10 mouse cellular contexts compared by ENCODE assay signal in the genomic region with DNA sequence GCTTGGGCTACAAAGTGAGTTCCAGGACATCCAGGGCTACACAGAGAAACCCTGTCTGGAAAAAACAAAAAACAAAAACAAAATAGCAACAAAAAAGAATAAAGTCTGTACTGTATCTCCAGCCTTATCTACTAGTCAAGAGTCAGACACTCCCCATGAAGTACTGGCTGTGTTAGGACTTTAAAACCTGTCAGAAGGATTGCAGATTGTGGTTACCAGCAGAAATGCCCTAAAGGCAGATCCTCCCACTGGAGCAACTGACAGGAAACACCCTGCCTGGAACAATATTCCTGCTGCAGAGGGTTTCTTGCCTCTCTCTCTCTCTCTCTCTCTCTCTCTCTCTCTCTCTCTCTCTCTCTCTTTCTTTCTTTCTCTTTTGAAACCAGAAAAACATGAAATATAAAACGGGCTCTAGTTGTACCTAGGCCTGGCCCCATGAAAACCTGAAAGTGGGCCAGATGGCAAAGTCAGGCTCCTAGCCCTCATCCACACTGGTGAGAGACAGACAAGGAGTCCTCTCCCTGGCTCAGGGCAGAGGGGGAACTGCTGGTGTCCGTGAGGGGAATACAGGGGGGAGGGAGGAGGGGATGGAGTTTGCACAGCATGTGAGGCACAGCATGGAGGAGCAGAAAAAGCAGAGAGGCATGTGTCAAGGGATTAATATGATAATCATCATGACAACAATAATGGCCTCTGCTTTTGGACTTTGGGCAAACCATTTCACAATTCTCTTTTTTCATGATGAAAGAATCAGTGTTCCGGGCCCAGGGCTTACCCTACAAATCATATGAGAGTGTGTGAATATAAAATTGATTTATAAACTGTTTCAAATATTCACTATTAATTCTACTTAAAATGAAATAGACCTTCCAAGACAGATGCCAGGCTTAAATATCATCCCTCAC. TPM values are rescaled to one million over a fixed set of nuclear protein-coding genes. Genes with fewer than 3 reads are reported as not detected.
DNase-seq lines count a peak whose midpoint lies in the region; ATAC-seq and TF ChIP-seq lines count a peak whose summit lies in the region.
"Had no signal": no experiment of that assay in that cellular context is flagged by ENCODE, and none has a peak within 500 bp of the region (broad histone marks: within the 10 kb centered on the region; RNA-seq: fewer than 3 reads in every experiment).

No protein-coding gene starts in this region.

- no peak for TF ChIP-seq POLR2A in CH12.LX (IDR thresholded peaks at IDR 0.05; ENCODE audit: low read depth, low read length)

- 0 out of 2 replicates have a peak overlapping the region, but pooled peaks have one; percentile 18 for H3K9ac ChIP-seq in CH12.LX (ENCODE audit: insufficient read depth, low read depth)
- H3K9ac ChIP-seq in embryonic facial prominence, embryonic 14.5 days (ENCODE audit: low read depth, low read length), result no peak overlapping the region
- peak overlapping the region; percentile 27; the same call in 1 of the 2 replicates for H3K9ac ChIP-seq in liver, embryonic 14.5 days (replicated peaks)

- peaks cover 11 to 34% of the 10 kb centered on the region in 2 experiments for H3K4me1 ChIP-seq in CH12.LX (ENCODE audit: control insufficient read depth in 1 of 2, insufficient read depth in 2 of 2)
- peaks cover 24% of the 10 kb centered on the region; the same call in 1 of the 2 replicates for H3K4me1 ChIP-seq in embryonic facial prominence, embryonic 14.5 days (ENCODE audit: control insufficient read depth, insufficient read depth, low read length)
- peaks cover 35 to 48% of the 10 kb centered on the region in 2 experiments for H3K4me1 ChIP-seq in liver, embryonic 14.5 days (replicated peaks; ENCODE audit: control insufficient read depth in 2 of 2, insufficient read depth in 2 of 2, low read length in 1 of 2)

- H3K27me3 ChIP-seq in CH12.LX (replicated peaks), result no peaks in the 10 kb centered on the region
- H3K27me3 ChIP-seq in embryonic facial prominence, embryonic 14.5 days (replicated peaks; ENCODE audit: control insufficient read depth, insufficient read depth, low read length), result no peaks in the 10 kb centered on the region
- H3K27me3 ChIP-seq in liver, embryonic 14.5 days (ENCODE audit: control insufficient read depth, insufficient read depth, low read length), result no peaks in the 10 kb centered on the region
- H3K27me3 ChIP-seq: Patski had no signal

- H3K9me3 ChIP-seq in CH12.LX (replicated peaks; ENCODE audit: low read length), result peaks cover 14% of the 10 kb centered on the region
- H3K9me3 ChIP-seq in embryonic facial prominence, embryonic 14.5 days (ENCODE audit: control insufficient read depth, low read length), result peaks cover 10% of the 10 kb centered on the region
- peaks cover 3% of the 10 kb centered on the region; the same call in 1 of the 2 replicates for H3K9me3 ChIP-seq in liver, embryonic 14.5 days (ENCODE audit: control insufficient read depth, low read length)

- H3K27ac ChIP-seq in CH12.LX (ENCODE audit: insufficient read depth, low read depth), result peak overlapping the region; percentile 94; the same call in 1 of the 2 replicates
- peak overlapping the region; percentile 83; the same call in 1 of the 2 replicates for H3K27ac ChIP-seq in embryonic facial prominence, embryonic 14.5 days (replicated peaks; ENCODE audit: low read depth, low read length)
- no peak overlapping the region for H3K27ac ChIP-seq in liver, embryonic 14.5 days

- no peak overlapping the region for H3K4me3 ChIP-seq in CH12.LX (replicated peaks in 1 of 3; ENCODE audit: low read depth in 2 of 3, low read length in 2 of 3, poor library complexity in 1 of 3)
- H3K4me3 ChIP-seq in embryonic facial prominence, embryonic 14.5 days (ENCODE audit: low read depth, low read length), result no peak overlapping the region
- no peak overlapping the region for H3K4me3 ChIP-seq in liver, embryonic 14.5 days (ENCODE audit: insufficient read depth in 1 of 2, low read depth in 2 of 2, low read length in 2 of 2)

- TF ChIP-seq RAD21 in CH12.LX (IDR thresholded peaks at IDR 0.05; ENCODE audit: low read depth, low read length), result no peak

- WGBS in embryonic facial prominence, embryonic 14.5 days, result 35% methylated on average over 3 of the region's 3 CpGs
- 41% methylated on average over 3 of the region's 3 CpGs for WGBS in liver, embryonic 14.5 days (ENCODE audit: insufficient replicate concordance)

- dilution Hi-C loops in CH12.LX (cut with MboI; ENCODE audit: extremely low pct_ligation_motif_present, extremely low pct_unique_long_range_greater_than_20kb, low sequenced_read_pairs), result no loop called here

- peak; percentile 24 for DNase-seq in gastrocnemius, postnatal 25 days
- no peak for DNase-seq in gastrocnemius, postnatal 4 days (ENCODE audit: low spot score in 2 of 2)
- DNase-seq in CH12.LX (ENCODE audit: extremely low read depth), result no peak
- peak; percentile 85 for DNase-seq in embryonic facial prominence, embryonic 14.5 days (ENCODE audit: low spot score)
- DNase-seq in liver, embryonic 14.5 days (ENCODE audit: low read depth in 3 of 3, low spot score in 3 of 3), result no peak
- DNase-seq in thymus, adult 18-20 months, result no peak
- DNase-seq in layer of hippocampus, postnatal 10 days (ENCODE audit: low spot score in 2 of 2), result no peak
- no peak for DNase-seq in adrenal gland, adult 8-10 months

- no peaks in the 10 kb centered on the region for H3K36me3 ChIP-seq in CH12.LX (replicated peaks in 1 of 2; ENCODE audit: control insufficient read depth in 1 of 2, insufficient read depth in 1 of 2, low read length in 1 of 2)
- H3K36me3 ChIP-seq in embryonic facial prominence, embryonic 14.5 days (ENCODE audit: control insufficient read depth, insufficient read depth, low read length), result no peaks in the 10 kb centered on the region
- H3K36me3 ChIP-seq in liver, embryonic 14.5 days (replicated peaks; ENCODE audit: control insufficient read depth, insufficient read depth, low read depth), result no peaks in the 10 kb centered on the region

- no peak for TF ChIP-seq CTCF in CH12.LX (conservative IDR thresholded peaks at IDR 0.05 in 1 of 2, IDR thresholded peaks at IDR 0.05 in 1 of 2; ENCODE audit: low read depth in 2 of 2, low read length in 2 of 2)
- no peak for TF ChIP-seq CTCF in liver, embryonic 14.5 days (IDR thresholded peaks at IDR 0.05; ENCODE audit: low read depth)

- TF ChIP-seq EP300 in CH12.LX (IDR thresholded peaks at IDR 0.05; ENCODE audit: low read length), result no peak
- TF ChIP-seq EP300 in liver, embryonic 14.5 days (IDR thresholded peaks at IDR 0.05; ENCODE audit: low read depth), result no peak

- H3K4me2 ChIP-seq in CH12.LX (ENCODE audit: insufficient read depth, low read depth, poor library complexity, severe bottlenecking), result no peak overlapping the region
- no peak overlapping the region for H3K4me2 ChIP-seq in embryonic facial prominence, embryonic 14.5 days (ENCODE audit: low read depth, low read length)
- H3K4me2 ChIP-seq in liver, embryonic 14.5 days (ENCODE audit: low read depth), result no peak overlapping the region; the same call in 1 of the 2 replicates

- in situ Hi-C loops in CH12.LX (cut with MboI; ENCODE audit: low pct_ligation_motif_present, low pct_unique_long_range_greater_than_20kb, low sequenced_read_pairs), result no loop called here

- no peaks in the 10 kb centered on the region for H3K79me2 ChIP-seq in CH12.LX (replicated peaks; ENCODE audit: control insufficient read depth, extremely low read depth, insufficient read depth, poor library complexity, severe bottlenecking)

- ATAC-seq in embryonic facial prominence, embryonic 14.5 days (ENCODE audit: low read depth), result 0 out of 2 replicates have a peak, but pooled peaks have one; percentile 23
- no peak for ATAC-seq in liver, embryonic 14.5 days (ENCODE audit: insufficient read depth)
- ATAC-seq: Patski had no signal

TF ChIP-seq in CH12.LX, 34 proteins besides CTCF, POLR2A, EP300 and RAD21:
- no peak for TF ChIP-seq ETS1 (conservative IDR thresholded peaks at IDR 0.05; ENCODE audit: low read depth, low read length)
- TF ChIP-seq UBTF (IDR thresholded peaks at IDR 0.05; ENCODE audit: low read depth, low read length), result no peak
- TF ChIP-seq RCOR1 (conservative IDR thresholded peaks at IDR 0.05; ENCODE audit: low read depth, low read length), result no peak
- no peak for TF ChIP-seq MAZ (IDR thresholded peaks at IDR 0.05; ENCODE audit: low read depth, low read length)
- no peak for TF ChIP-seq ZMIZ1 (IDR thresholded peaks at IDR 0.05; ENCODE audit: low read depth, low read length)

RNA-seq across cellular contexts. Expression of gene Gm11084, which starts 19.3 kb away (rescaled TPM):
- total RNA-seq in gastrocnemius, postnatal 25 days (2021), result not detected
- not detected for total RNA-seq in gastrocnemius, postnatal 4 days (2021)
- not detected in 2 replicates for total RNA-seq in CH12.LX (2012; rRNA removed)
- not detected in 2 replicates for total RNA-seq in CH12.LX (2014; rRNA removed)
- not detected in 2 replicates for polyA plus RNA-seq in CH12.LX (2012; ENCODE audit: insufficient read length, low read depth)
- polyA plus RNA-seq in embryonic facial prominence, embryonic 14.5 days (2014; fragmentation: Nextera tagmentation; extraction: Ambion mirVana), result not detected in 2 replicates
- not detected in 2 replicates for polyA plus RNA-seq in liver, embryonic 14.5 days (2012; rRNA removed)
- polyA plus RNA-seq in liver, embryonic 14.5 days (2014; fragmentation: Nextera tagmentation; extraction: Ambion mirVana), result not detected in 2 replicates
- total RNA-seq in layer of hippocampus, postnatal 10 days (2021), result not detected
- not detected for total RNA-seq in adrenal gland, adult 8-10 months (2022)
- polyA plus RNA-seq: neural tube, embryonic 11.5 days; Patski had no signal

RNA-seq across cellular contexts. Expression of gene Sp3, which starts 25.6 kb away (rescaled TPM):
- total RNA-seq in gastrocnemius, postnatal 25 days (2021), result 10 to 100 TPM; 19.5 to 20.4 TPM
- 10 to 100 TPM; 63.8 to 69.6 TPM for total RNA-seq in gastrocnemius, postnatal 4 days (2021)
- total RNA-seq in CH12.LX (2012; rRNA removed) (37.7 and 41.8 TPM in 2 replicates), CH12.LX (2014; rRNA removed) (86.8 and 95.7 TPM in 2 replicates)
- 33.8 and 40.4 TPM in 2 replicates for polyA plus RNA-seq in CH12.LX (2012; ENCODE audit: insufficient read length, low read depth)
- 68.8 and 69.2 TPM in 2 replicates for polyA plus RNA-seq in embryonic facial prominence, embryonic 14.5 days (2014; fragmentation: Nextera tagmentation; extraction: Ambion mirVana)
- polyA plus RNA-seq in liver, embryonic 14.5 days (2012; rRNA removed), result 13.1 and 19.0 TPM in 2 replicates
- 35.0 and 36.2 TPM in 2 replicates for polyA plus RNA-seq in liver, embryonic 14.5 days (2014; fragmentation: Nextera tagmentation; extraction: Ambion mirVana)
- 10 to 100 TPM; 48.3 to 56.6 TPM for total RNA-seq in layer of hippocampus, postnatal 10 days (2021)
- 10 to 100 TPM; 50.9 to 64.7 (median 60.2) TPM for total RNA-seq in adrenal gland, adult 8-10 months (2022)

Comparison
In these comparisons a context has a peak if more than half of its experiments do, and no peak if none do; other contexts are left out.
1. DNase-seq: peak in gastrocnemius, postnatal 25 days (single experiment) and embryonic facial prominence, embryonic 14.5 days (single experiment); none in gastrocnemius, postnatal 4 days (0 of 2), CH12.LX (single experiment), liver, embryonic 14.5 days (0 of 3), thymus, adult 18-20 months (0 of 2), layer of hippocampus, postnatal 10 days (0 of 2) and adrenal gland, adult 8-10 months (single experiment).